Mouse (Mus musculus): Measurements from ENCODE around the gene Nppa. TPM values are rescaled to one million over a fixed set of nuclear protein-coding genes. Genes with fewer than 3 reads are reported as not detected.
"Not testable (repeated sequence)": the region's sequence is repeated elsewhere in the genome, so short reads cannot be mapped to it uniquely, and the experiment has no call there.

Gene Nppa
- total RNA-seq, 2 experiments from 2014 or later, result 1,365 to 1,908 TPM

GRCm38 (mm10) chr4:148011332-148011731 is 10.8 kb downstream of the Nppa start:
- no peak for DNase-seq

- DNase-seq, result no peak
These were observed 11.7 kb downstream of the Nppa start for GRCm38 (mm10) chr4:148012216-148012615.

- no peak for DNase-seq
These were observed 14.9 kb downstream of the Nppa start for GRCm38 (mm10) chr4:148015418-148015817.

GRCm38 (mm10) chr4:148016981-148017380 is 16.5 kb downstream of the Nppa start:
- DNase-seq, result no peak

- DNase-seq, result no peak
These were observed 17.9 kb downstream of the Nppa start for GRCm38 (mm10) chr4:148018410-148018809.

GRCm38 (mm10) chr4:148024003-148024402 is 23.5 kb downstream of the Nppa start:
- DNase-seq, result no peak

- DNase-seq, result no peak
These were observed 28.8 kb downstream of the Nppa start for GRCm38 (mm10) chr4:148029297-148029696.

- no peak for DNase-seq
These were observed 30.0 kb downstream of the Nppa start for GRCm38 (mm10) chr4:148030506-148030905.

- no peak for DNase-seq
These were observed 33.4 kb downstream of the Nppa start for GRCm38 (mm10) chr4:148033858-148034410.

GRCm38 (mm10) chr4:148035440-148035839 is 34.9 kb downstream of the Nppa start:
- DNase-seq, result no peak

GRCm38 (mm10) chr4:148038079-148038599 is 37.6 kb downstream of the Nppa start:
- no peak for DNase-seq

- peak; percentile 99 to 100 for DNase-seq
These were observed 38.2 kb downstream of the Nppa start, which contains the start of the genes Clcn6 and Mthfr for GRCm38 (mm10) chr4:148038600-148039253. Gene Clcn6 (minus strand): TSS chr4:148038821. Gene Mthfr (plus strand): TSS chr4:148039077.

- peak; percentile 23 to 41 for DNase-seq
These were observed 38.9 kb downstream of the Nppa start for GRCm38 (mm10) chr4:148039254-148040028.

- peak; percentile 55 to 64 for DNase-seq
These were observed 39.7 kb downstream of the Nppa start for GRCm38 (mm10) chr4:148040029-148040830.

GRCm38 (mm10) chr4:148040933-148041610 is 40.5 kb downstream of the Nppa start:
- DNase-seq, result peak; percentile 83 to 92

GRCm38 (mm10) chr4:148041611-148042191 is 41.2 kb downstream of the Nppa start:
- peak; percentile 71 to 77 for DNase-seq

- not testable (repeated sequence) for DNase-seq
These were observed 42.8 kb downstream of the Nppa start for GRCm38 (mm10) chr4:148043327-148043726.

- DNase-seq, result no peak
These were observed 43.6 kb downstream of the Nppa start for GRCm38 (mm10) chr4:148044113-148044512.

- no peak for DNase-seq
These were observed 46.0 kb downstream of the Nppa start for GRCm38 (mm10) chr4:148046450-148047031.

GRCm38 (mm10) chr4:148050396-148050914 is 49.9 kb downstream of the Nppa start:
- DNase-seq, result not testable (repeated sequence)
